Mouse (Mus musculus) gastrocnemius, adult 2 months (tissue): Measurements from ENCODE around the gene Rdh16f2. TPM values are rescaled to one million over a fixed set of nuclear protein-coding genes. Genes with fewer than 3 reads are reported as not detected.
A peak's percentile ranks its signal among the peaks of the same experiment; 100 is the strongest.
"Not testable (repeated sequence)": the region's sequence is repeated elsewhere in the genome, so short reads cannot be mapped to it uniquely, and the experiment has no call there.

Source experiments
- DNase-seq: peaks from one replicate; pipeline ENCODE4 v3.0.0; 2022
- H3K27ac ChIP-seq: fragments of 200-600 bp; 2 replicates; pipeline ENCODE4 v1.8.1; 2022; ENCODE audit warnings: mild to moderate bottlenecking
- H3K4me3 ChIP-seq: fragments of 200-600 bp; 2 replicates; pipeline ENCODE4 v1.8.1; 2022; ENCODE audit warnings: mild to moderate bottlenecking, moderate library complexity
- CTCF ChIP-seq: fragments of 200-600 bp; IDR thresholded peaks from 2 replicates; pipeline ENCODE4 v1.8.1; 2022; ENCODE audit warnings: antibody characterized with exemption, mild to moderate bottlenecking, moderate library complexity
- intact Hi-C: fragments of 180-260 bp; cut with DNase I; formaldehyde crosslinking; loops from one replicate; pipeline ENCODE4 v1.15.1; 2025
- total RNA-seq, 2 experiments: library from RNA; stranded (reverse); gene quantifications; 2 replicates each; pipeline ENCODE4 v1.2.3; 2021

Rdh16f2 gene
- total RNA-seq, 2 experiments from 2014 or later = not detected

DNA sequence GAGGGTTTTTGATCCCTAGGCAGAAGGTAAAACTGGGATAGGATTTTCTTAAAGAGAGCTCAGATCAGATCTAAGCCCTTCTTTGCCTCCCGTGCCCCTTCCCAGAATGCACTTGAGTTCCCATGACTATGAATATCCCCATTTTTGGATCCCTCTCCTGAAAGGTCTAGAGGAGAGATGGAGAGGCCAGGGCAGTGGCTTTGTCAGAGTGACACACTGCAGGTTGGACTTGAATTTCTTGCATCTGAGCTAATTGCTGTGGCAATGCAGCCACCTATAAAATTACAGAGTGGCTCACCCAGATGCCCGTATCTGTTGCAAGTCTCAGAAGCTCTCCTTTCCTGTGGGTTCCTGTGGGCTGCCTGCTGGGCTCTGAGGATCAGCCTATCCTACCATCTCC lies 31.9 kb downstream of the Rdh16f2 start, which contains the start of gene Sdr9c7:
Gene Sdr9c7, plus strand, starts transcription at position 301 of the 400 bp plus-strand sequence.
- DNase-seq = no peak
- no peak for TF ChIP-seq CTCF
- intact Hi-C loops = no loop called here

DNA sequence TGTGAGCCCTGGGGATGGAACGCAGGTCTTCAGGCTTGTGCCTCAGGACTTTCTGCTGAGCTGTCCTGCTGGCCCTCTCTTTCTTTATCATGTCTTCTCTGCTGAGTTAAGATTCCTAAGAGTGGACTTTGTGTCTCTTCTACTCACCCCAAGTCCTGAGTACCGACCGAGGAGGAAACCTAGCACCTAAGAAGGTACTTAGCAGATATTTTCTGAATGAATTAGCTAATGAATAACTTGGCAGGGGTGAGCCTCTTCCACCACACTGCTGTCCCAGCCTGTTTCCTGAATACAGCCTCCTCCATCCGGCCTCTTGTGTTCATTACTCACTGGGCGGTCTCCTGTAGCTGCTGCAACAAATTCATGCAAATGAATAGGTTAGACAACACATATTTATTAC lies 33.5 kb downstream of the Rdh16f2 start:
- no peak overlapping the region for H3K4me3 ChIP-seq
- TF ChIP-seq CTCF = no peak
- no peak for DNase-seq
- H3K27ac ChIP-seq = no peak overlapping the region
- intact Hi-C loops = no loop called here

More for the DNA sequence above, 31.9 kb downstream of the Rdh16f2 start, which contains the start of gene Sdr9c7:
- Histone ChIP-seq H3K27ac (no peak within 1 kb of the TSS), H3K4me3 (no peak within 1 kb of the TSS)

DNA sequence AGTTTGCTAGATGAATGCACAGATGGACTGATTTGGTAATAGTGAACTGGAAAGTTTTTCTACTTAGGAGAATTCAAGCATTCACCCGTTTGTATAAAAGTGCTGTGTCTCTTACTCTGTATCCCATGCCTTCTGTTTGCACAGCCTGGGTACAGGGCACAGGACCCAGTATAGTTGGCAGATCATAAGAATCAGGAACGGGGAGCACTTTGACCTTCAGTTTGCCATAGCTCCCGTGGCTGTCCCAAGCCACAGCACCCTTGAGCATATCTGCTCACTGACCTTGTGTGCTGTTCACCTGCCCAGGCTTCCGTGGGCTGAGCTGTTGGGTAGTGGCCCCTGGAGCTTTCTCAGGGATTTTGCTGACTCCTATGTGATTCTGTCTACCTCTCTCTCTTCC lies 35.5 kb downstream of the Rdh16f2 start:
- Histone ChIP-seq H3K27ac (no peak overlapping the region), H3K4me3 (no peak overlapping the region)
- TF ChIP-seq CTCF = no peak
- intact Hi-C loops = no loop called here
- DNase-seq = no peak

DNA sequence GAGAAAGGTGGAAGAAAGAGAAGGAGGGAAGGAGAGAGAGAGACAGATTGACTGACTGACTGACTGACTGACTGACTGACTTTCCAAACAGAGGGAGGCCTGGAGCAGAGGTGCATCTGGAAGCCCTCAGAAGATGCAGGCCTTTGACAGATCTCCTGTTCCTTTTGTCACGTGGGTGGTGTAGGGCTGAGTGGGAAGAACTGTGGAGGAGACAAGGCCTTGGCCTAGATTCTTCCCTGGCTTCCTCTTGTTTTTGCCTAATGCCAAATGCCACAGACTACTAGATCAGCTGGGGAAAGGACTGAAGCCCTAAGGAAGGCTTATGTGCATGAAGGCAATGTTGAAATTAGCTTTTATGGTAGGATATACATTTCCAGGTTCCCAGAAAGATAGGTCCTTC lies 36.8 kb downstream of the Rdh16f2 start:
- intact Hi-C loops = no loop called here
- TF ChIP-seq CTCF = no peak
- no peak for DNase-seq
- no peak overlapping the region for H3K27ac ChIP-seq
- H3K4me3 ChIP-seq = no peak overlapping the region

DNA sequence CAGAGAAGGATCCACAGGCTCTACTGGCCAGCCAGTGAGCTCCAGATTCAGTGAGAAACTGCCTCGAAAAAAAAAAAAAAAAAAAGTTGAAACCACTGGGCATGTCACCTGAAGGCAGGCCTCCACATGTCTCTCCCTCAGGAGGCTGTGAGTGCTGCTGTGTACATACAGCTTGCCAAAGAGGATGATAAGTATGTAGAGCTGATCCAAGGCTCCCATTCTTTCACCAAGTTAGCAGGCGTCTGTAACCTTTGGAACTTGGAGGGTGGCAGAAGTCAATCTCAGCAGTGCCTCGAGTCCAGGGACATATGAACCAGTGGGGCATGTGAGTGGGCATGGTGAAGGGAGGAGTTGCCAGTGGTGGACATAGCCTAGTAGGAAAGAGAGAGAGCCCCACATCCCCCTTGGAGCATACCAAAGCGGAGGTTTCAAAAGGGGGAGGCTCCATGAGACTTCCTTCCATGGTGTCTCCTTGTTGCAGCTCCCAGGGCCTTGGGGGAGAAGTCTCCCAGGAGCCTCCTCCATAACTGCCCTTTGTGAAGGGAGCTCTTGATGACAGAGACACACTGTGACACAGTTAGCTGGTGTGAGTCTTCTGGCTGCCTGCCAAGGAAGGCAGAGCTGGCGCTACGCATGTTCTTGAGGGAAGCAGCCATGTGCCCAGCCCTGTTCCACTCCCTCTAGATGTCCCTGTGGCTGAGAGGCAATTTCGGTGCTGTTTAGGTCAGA lies 38.6 kb downstream of the Rdh16f2 start:
- TF ChIP-seq CTCF = no peak
- no peak overlapping the region for H3K27ac ChIP-seq
- intact Hi-C loops = no loop called here
- no peak overlapping the region for H3K4me3 ChIP-seq
- DNase-seq = peak; percentile 26

DNA sequence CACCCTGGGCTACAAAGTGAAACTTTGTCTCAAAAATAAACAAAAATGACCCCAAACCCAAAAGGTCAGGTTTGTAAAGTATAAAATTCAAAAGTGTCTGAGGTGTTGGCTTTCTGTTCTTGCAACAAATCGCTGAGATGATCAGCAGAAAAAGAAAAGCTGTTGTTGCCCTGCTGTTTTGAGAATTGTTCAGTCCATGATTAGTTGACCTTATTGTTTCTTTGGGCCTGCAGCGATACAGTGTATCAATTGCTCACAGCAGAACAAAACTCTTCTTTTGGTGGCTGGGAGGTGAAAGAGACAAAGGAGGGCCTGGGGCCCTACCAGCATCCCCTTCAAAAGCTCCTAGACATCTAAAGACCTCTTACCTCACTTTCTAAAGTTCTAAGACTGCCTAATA lies 39.9 kb downstream of the Rdh16f2 start:
- intact Hi-C loops = no loop called here
- no peak for DNase-seq
- no peak overlapping the region for H3K4me3 ChIP-seq
- TF ChIP-seq CTCF = no peak
- no peak overlapping the region for H3K27ac ChIP-seq

DNA sequence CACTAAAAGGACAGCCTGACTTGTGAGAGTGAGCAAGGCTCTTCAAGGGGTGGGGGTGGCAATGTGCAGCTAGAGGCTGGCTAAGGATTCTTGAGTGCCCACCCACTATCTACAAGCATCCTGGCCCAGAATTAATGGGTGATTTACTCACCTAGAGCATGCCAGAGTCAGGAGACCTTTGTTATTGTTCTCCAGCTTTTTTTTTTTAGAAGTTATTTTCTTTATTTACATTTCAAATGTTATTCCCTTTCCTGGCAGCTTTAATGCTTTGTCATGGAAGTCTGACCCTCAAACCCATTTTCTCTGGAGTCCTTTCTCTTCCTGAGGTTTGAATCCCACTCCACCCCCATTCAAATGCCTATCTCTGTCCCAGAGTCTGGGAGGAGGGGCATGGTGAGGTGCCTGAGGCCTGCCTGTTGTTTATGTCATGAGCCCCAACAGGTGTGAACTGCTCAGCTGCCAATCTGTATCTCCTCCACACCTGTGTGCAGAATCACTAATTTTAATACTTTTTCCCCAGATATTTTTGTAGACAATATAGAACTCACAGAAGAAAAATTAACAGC lies 41.2 kb downstream of the Rdh16f2 start:
- intact Hi-C loops = no loop called here
- DNase-seq = no peak
- TF ChIP-seq CTCF = no peak
- Histone ChIP-seq H3K27ac (no peak overlapping the region), H3K4me3 (no peak overlapping the region)

DNA sequence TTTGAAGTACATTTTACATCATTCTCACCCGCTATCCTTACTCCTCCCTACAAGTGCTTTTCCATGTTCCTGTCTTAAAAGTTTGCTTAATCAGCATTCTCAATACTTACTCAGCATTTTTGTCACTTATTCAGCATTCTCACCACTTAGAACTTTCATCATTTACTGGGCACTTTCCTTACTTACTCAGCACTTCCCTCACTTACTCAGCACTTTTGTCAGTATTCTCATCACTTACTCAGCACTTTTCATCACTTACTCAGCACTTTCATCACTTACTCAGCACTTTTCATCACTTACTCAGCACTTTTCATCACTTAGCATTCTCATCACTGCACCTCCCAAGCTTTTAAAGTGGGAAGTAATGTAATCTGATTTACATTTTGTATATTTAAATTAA lies 49.3 kb downstream of the Rdh16f2 start:
- no peak for TF ChIP-seq CTCF

DNA sequence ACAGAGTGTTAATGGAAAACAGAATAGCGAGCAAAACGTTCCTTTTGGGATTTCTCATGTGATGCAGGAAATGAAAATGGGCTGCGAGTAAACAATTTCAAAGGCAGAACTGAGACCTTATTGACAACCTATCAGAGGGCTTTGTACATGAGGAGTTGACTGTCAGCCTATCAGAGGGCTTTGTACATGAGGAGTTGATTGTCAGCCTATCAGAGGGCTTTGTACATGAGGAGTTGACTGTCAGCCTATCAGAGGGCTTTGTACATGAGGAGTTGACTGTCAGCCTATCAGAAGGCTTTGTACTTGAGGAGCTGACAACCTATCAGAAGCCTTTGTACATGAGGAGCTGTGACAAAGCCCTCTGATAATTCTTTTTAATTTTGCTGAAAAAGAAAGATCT lies 50.9 kb downstream of the Rdh16f2 start:
- H3K27ac ChIP-seq, DNase-seq, intact Hi-C loops, H3K4me3 ChIP-seq: not testable (repeated sequence)

More for the DNA sequence above, 49.3 kb downstream of the Rdh16f2 start:
- Histone ChIP-seq H3K4me3 (no peak overlapping the region), H3K27ac (no peak overlapping the region)
- no peak for DNase-seq
- intact Hi-C loops = no loop called here

DNA sequence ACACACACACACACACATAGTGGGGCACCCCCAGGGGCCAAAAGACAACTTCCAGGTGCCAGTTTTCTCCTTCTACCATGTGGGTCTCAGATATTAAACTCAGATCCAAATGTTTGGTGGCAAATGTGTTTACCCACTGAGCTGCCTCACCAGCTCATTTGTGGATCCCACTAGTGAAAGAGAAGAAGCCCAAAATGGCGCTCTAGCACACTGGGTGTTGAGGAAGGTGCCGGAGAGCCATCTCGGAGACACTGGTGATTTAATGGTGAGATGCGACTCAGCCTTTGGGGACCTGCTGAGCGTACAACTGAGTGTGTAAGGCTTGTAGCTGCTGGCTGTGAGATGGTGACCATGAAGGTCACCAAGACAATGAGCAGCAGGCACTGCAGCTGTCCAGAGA lies 51.4 kb downstream of the Rdh16f2 start:
- no peak for DNase-seq
- H3K27ac ChIP-seq = no peak overlapping the region
- intact Hi-C loops = no loop called here
- no peak overlapping the region for H3K4me3 ChIP-seq
- no peak for TF ChIP-seq CTCF

DNA sequence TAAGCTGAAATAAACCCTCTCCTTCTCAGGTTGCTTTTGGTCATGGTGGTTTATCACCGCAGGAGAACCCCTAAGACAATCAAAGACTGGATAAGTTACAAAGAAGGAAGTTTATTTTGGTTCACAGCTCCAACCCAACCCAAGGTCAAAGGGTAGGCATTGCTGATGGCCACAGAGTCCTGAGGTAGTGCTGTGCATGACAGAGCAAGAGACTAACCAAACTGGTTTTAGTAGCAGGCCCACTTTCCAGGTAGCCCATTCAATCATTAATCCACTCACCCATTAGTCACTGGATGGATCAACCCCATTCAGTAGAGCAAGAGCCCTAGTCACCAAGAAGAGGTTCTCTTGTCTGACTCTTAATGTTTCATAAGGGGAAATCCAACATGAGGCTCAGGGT lies 56.0 kb downstream of the Rdh16f2 start:
- no peak for TF ChIP-seq CTCF
- no peak overlapping the region for H3K27ac ChIP-seq
- intact Hi-C loops = no loop called here
- DNase-seq = no peak
- H3K4me3 ChIP-seq = no peak overlapping the region

DNA sequence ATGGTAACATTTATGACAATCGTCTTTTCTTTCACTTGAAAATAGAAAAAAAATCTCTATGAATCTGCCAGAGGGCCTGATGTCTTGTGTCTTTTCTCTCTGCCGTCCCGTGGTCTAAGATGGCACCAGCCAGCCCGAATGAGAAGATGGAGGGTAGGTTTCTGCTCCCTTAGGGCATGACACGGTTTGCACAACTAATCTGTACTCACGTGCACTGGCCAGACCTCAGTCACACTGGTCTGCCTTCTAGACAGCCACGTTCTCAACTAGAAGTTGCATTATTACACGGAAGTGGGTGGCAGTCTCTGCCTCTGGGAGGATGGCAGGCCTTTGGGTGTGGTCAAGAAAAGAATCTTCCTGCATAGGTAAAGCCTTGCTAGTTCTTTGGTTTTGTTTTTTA lies 56.8 kb downstream of the Rdh16f2 start:
- DNase-seq = no peak
- Histone ChIP-seq H3K27ac (no peak overlapping the region), H3K4me3 (no peak overlapping the region)
- TF ChIP-seq CTCF = no peak
- intact Hi-C loops = no loop called here

DNA sequence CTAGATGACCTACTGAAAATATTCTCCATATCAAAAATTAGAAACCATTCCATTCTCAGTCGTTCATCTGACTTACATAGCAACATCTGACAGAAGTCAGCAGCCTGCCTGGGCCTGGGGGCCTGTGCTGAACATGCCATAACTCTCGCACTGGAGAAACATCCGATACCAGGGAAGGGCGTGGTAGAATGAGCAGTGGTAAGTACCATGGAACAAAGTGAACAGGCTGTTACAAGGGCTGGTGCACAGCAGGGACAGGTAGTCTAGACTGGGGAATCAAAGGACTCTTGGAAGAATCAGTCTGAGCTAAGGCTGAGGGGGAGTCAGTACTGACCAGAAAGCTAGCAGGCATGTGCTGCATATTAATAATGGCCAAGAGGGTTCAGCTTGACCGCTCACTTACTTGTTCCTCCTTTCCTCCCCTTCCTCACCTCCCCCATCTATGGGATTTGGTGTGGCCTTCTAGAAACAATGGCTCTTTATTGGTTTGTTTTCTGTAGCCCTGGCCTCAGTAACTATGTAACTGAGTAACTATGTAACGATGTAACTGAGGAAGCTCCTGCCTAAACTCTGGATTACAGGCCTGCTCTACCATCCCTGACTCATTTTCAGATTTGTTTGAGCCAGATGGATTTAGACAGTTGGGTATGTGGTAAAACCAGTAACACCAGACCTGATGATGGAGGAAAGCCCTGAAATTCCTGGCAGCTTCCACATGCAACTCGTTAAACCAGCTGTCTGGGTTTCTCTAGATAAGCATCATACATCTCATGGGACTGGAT lies 58.5 kb downstream of the Rdh16f2 start:
- intact Hi-C loops = no loop called here
- H3K27ac ChIP-seq = no peak overlapping the region
- no peak overlapping the region for H3K4me3 ChIP-seq
- no peak for TF ChIP-seq CTCF
- no peak for DNase-seq

Other genes starting within 250 kb of the Rdh16f2 start
- 10 to 100 TPM; 34.6 to 71.3 TPM for gene Lrp1, start 245.3 kb upstream of the Rdh16f2 start, total RNA-seq
- 10 to 100 TPM; 17.1 to 18.9 TPM for gene Stat6, start 223.5 kb upstream of the Rdh16f2 start, total RNA-seq
- 1 to 10 TPM; 1.5 to 2.1 TPM for gene Nemp1, start 199.6 kb upstream of the Rdh16f2 start, total RNA-seq
- gene Nab2, start 197.9 kb upstream of the Rdh16f2 start, total RNA-seq = 1 to 10 TPM; 2.8 to 3.2 TPM
- not detected for gene Myo1a, start 161.3 kb upstream of the Rdh16f2 start, total RNA-seq
- not detected for gene Tac2, start 142.0 kb upstream of the Rdh16f2 start, total RNA-seq
- 1 to 10 TPM; 6.6 to 7.2 TPM for gene Zbtb39, start 126.9 kb upstream of the Rdh16f2 start, total RNA-seq
- gene Gpr182, start 114.7 kb upstream of the Rdh16f2 start, total RNA-seq = under 1 TPM; 0.22 to 0.36 TPM
- under 1 TPM; 0.05 to 0.06 TPM for gene Rdh1, start 106.8 kb upstream of the Rdh16f2 start, total RNA-seq
- gene Rdh16f1, start 106.7 kb upstream of the Rdh16f2 start, total RNA-seq = not detected
- gene Rdh9, start 90.1 kb upstream of the Rdh16f2 start, total RNA-seq = under 1 TPM; 0.33 to 0.48 TPM
- gene Rdh16, start 65.3 kb upstream of the Rdh16f2 start, total RNA-seq = not detected
- gene Rdh19, start 16.5 kb upstream of the Rdh16f2 start, total RNA-seq = not detected
- gene Rdh7, start 22.3 kb downstream of the Rdh16f2 start, total RNA-seq = not detected
- not detected for gene Sdr9c7, start 32.0 kb downstream of the Rdh16f2 start, total RNA-seq
- gene Hsd17b6, start 141.1 kb downstream of the Rdh16f2 start, total RNA-seq = not detected
- gene Prim1, start 148.7 kb downstream of the Rdh16f2 start, total RNA-seq = under 1 TPM; 0.61 to 0.95 TPM
- gene Naca, start 169.1 kb downstream of the Rdh16f2 start, total RNA-seq = 100 to 1,000 TPM; 385 to 418 TPM
- 10 to 100 TPM; 75.4 to 81.3 TPM for gene Ptges3, start 192.5 kb downstream of the Rdh16f2 start, total RNA-seq
- gene Atp5b, start 216.8 kb downstream of the Rdh16f2 start, total RNA-seq = 1,000 to 10,000 TPM; 3,225 to 4,497 TPM
- gene Baz2a, start 225.1 kb downstream of the Rdh16f2 start, total RNA-seq = 10 to 100 TPM; 12.7 to 13.2 TPM